Mouse (Mus musculus): ENCODE results near the gene Gpr183. TPM values are rescaled to one million over a fixed set of nuclear protein-coding genes. Genes with fewer than 3 reads are reported as not detected.

Gene Gpr183
- polyA plus RNA-seq, 1 experiment: not detected

DNA sequence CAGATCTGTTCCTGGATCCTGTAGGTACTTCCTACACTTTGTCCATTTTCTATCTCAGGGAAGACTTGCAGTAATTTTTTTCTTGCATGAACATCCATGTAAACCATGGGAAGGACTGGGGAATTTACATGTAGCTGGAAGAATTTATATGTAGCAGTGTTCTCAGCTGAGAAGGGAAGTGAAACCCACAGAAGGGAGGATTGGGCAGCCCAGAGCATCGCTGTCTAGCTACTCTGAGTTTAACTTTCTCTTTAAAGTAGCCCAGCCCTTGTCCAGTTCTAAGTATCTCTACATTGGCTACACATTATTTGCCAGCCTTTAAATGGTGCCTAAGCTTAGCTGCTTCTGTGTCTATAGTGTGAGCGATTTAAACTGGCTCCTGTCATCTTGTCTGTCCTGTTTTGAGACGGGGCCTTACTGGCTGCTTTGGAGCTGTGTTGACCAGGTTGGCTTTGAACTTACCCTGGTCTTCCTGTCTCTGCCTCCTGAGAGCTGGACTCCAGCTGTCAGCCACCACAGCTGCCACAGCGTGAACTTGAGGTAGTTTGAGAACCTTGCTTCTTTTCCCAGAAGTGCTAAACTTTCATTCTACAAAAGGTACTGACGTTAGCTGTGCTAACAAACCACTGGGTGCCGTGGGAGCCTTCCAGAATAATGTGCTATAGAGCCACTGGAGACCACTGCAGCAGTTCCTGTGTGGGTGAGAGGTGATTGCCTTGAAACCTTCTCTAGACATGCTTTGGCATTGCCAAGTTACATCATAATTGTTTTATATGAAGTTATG, 48.5 kb downstream of the Gpr183 start:
- Histone ChIP-seq H3K27me3 (ENCODE audit: control insufficient read depth, insufficient read depth, low read length, poor library complexity, severe bottlenecking) (no peaks in the 10 kb centered on the region), H3K9ac (ENCODE audit: low read depth, poor library complexity, severe bottlenecking) (no peak overlapping the region), H3K9me3 (replicated peaks; ENCODE audit: control insufficient read depth, insufficient read depth, low read length, poor library complexity, severe bottlenecking) (no peaks in the 10 kb centered on the region), H3K27ac (ENCODE audit: insufficient read depth, low read length) (no peak overlapping the region), H3K4me1 (ENCODE audit: control insufficient read depth, insufficient read depth, low read length) (no peaks in the 10 kb centered on the region), H3K36me3 (ENCODE audit: control insufficient read depth, insufficient read depth, low read length, poor library complexity, severe bottlenecking) (no peaks in the 10 kb centered on the region), H3K4me3 (ENCODE audit: low read depth, low read length) (no peak overlapping the region)
- TF ChIP-seq EP300 (IDR thresholded peaks at IDR 0.05; ENCODE audit: insufficient read depth, low read depth, low read length): no peak
- TF ChIP-seq CTCF (IDR thresholded peaks at IDR 0.05; ENCODE audit: low read depth, low read length): no peak
- TF ChIP-seq POLR2A (IDR thresholded peaks at IDR 0.05; ENCODE audit: insufficient read depth, low read length): no peak

DNA sequence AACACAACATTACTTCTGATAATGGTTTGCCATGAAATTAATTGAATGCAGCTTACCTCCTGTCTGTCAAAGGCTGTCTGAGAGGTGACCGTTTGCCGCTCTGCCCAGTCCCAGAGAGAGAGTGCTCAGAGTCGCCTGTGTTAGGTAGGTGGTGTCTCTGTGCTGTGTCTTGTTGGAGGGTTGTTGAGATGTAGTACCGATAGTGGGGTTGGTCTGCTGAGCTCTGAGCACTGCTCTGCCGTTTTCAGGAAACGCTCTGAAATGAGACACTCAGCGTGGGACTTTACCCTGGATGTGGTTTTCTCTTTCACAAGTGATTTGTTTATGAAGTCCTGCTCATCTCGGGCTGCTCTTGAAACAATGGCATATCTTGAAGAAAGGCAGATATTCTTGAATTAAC, 49.4 kb downstream of the Gpr183 start, which contains the start of gene Gpr18:
Gene Gpr18 (minus strand): TSS at position 161 of the 400 bp plus-strand sequence.
- H3K9ac ChIP-seq (ENCODE audit: low read depth, poor library complexity, severe bottlenecking): no peak within 1 kb of the TSS
- no peak within 1 kb of the TSS for H3K4me3 ChIP-seq (ENCODE audit: low read depth, low read length)
- TF ChIP-seq EP300 (IDR thresholded peaks at IDR 0.05; ENCODE audit: insufficient read depth, low read depth, low read length): no peak
- no peak for TF ChIP-seq CTCF (IDR thresholded peaks at IDR 0.05; ENCODE audit: low read depth, low read length)
- TF ChIP-seq POLR2A (IDR thresholded peaks at IDR 0.05; ENCODE audit: insufficient read depth, low read length): no peak
- H3K36me3 ChIP-seq (ENCODE audit: control insufficient read depth, insufficient read depth, low read length, poor library complexity, severe bottlenecking): no peaks in the 10 kb centered on the region
- no peak within 1 kb of the TSS for H3K27ac ChIP-seq (ENCODE audit: insufficient read depth, low read length)
- H3K4me1 ChIP-seq (ENCODE audit: control insufficient read depth, insufficient read depth, low read length): no peaks in the 10 kb centered on the region
- no peaks in the 10 kb centered on the region for H3K27me3 ChIP-seq (ENCODE audit: control insufficient read depth, insufficient read depth, low read length, poor library complexity, severe bottlenecking)
- no peaks in the 10 kb centered on the region for H3K9me3 ChIP-seq (replicated peaks; ENCODE audit: control insufficient read depth, insufficient read depth, low read length, poor library complexity, severe bottlenecking)

DNA sequence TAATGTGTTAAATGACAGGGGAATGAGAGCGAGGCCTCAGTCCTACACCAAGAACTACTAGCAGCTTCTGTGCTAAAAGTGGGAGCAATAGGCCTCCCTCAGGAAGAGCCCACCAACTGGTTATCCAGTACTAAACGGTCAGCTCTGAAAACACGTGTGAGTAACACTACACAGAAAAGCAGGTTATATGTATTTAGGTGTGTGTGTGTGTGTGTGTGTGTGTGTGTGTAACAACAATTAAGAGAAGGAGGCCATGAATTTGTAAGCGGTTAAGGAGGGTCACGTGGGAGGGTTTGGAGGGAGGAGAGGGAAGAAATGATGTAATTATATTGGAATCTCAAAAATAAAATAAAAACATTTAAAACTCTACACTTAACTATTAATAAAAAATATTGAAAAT, 49.9 kb downstream of the Gpr183 start:
- Histone ChIP-seq H3K9ac (ENCODE audit: low read depth, poor library complexity, severe bottlenecking) (no peak overlapping the region), H3K27ac (ENCODE audit: insufficient read depth, low read length) (no peak overlapping the region), H3K4me1 (ENCODE audit: control insufficient read depth, insufficient read depth, low read length) (no peaks in the 10 kb centered on the region), H3K4me3 (ENCODE audit: low read depth, low read length) (no peak overlapping the region), H3K9me3 (replicated peaks; ENCODE audit: control insufficient read depth, insufficient read depth, low read length, poor library complexity, severe bottlenecking) (no peaks in the 10 kb centered on the region), H3K27me3 (ENCODE audit: control insufficient read depth, insufficient read depth, low read length, poor library complexity, severe bottlenecking) (no peaks in the 10 kb centered on the region), H3K36me3 (ENCODE audit: control insufficient read depth, insufficient read depth, low read length, poor library complexity, severe bottlenecking) (no peaks in the 10 kb centered on the region)
- no peak for TF ChIP-seq EP300 (IDR thresholded peaks at IDR 0.05; ENCODE audit: insufficient read depth, low read depth, low read length)
- no peak for TF ChIP-seq POLR2A (IDR thresholded peaks at IDR 0.05; ENCODE audit: insufficient read depth, low read length)
- TF ChIP-seq CTCF (IDR thresholded peaks at IDR 0.05; ENCODE audit: low read depth, low read length): no peak

DNA sequence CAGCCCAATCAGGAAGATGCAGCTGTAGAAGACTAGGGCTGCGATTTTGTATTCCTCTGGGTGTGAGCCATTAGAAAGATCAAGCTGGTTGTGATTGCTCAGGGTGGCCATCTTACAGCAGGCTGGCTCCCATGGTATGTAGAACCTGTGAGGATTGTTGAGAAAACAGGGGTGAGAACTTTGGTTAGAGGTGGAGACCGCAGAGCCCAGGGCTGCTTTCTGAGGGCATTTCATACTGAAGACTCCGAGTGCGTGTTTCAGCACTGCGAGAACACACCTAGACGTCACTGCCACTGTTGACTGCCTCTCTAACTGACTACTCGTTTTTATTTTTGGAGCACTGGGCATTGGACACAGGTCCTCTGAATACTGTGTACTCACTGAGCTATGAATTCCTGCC, 52.5 kb downstream of the Gpr183 start:
- no peaks in the 10 kb centered on the region for H3K9me3 ChIP-seq (replicated peaks; ENCODE audit: control insufficient read depth, insufficient read depth, low read length, poor library complexity, severe bottlenecking)
- TF ChIP-seq CTCF (IDR thresholded peaks at IDR 0.05; ENCODE audit: low read depth, low read length) (no peak), POLR2A (IDR thresholded peaks at IDR 0.05; ENCODE audit: insufficient read depth, low read length) (no peak), EP300 (IDR thresholded peaks at IDR 0.05; ENCODE audit: insufficient read depth, low read depth, low read length) (no peak)
- H3K4me3 ChIP-seq (ENCODE audit: low read depth, low read length): no peak overlapping the region
- H3K27ac ChIP-seq (ENCODE audit: insufficient read depth, low read length): no peak overlapping the region
- no peaks in the 10 kb centered on the region for H3K27me3 ChIP-seq (ENCODE audit: control insufficient read depth, insufficient read depth, low read length, poor library complexity, severe bottlenecking)
- no peaks in the 10 kb centered on the region for H3K4me1 ChIP-seq (ENCODE audit: control insufficient read depth, insufficient read depth, low read length)
- H3K9ac ChIP-seq (ENCODE audit: low read depth, poor library complexity, severe bottlenecking): no peak overlapping the region
- H3K36me3 ChIP-seq (ENCODE audit: control insufficient read depth, insufficient read depth, low read length, poor library complexity, severe bottlenecking): peaks cover 10% of the 10 kb centered on the region

DNA sequence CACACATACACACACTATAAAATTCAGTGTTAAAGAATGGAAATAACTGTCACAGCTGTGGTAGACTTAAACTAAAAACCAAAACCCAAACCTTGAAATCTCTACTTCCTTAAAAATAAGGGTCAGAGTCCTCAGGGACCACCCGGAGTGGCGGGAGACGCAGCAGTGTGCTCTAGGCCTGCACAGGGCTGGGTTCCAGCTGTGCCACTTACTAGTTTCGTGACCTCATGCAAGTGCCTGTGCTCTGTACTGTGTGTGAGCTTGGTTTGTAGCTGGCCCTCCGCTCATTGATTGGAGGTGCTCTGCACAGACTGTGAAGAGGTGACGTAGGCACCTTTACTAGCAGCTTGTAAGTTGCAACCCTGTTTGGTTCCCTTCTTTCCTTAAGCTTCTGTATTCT, 55.1 kb downstream of the Gpr183 start:
- no peak overlapping the region for H3K27ac ChIP-seq (ENCODE audit: insufficient read depth, low read length)
- H3K4me1 ChIP-seq (ENCODE audit: control insufficient read depth, insufficient read depth, low read length): no peaks in the 10 kb centered on the region
- no peaks in the 10 kb centered on the region for H3K27me3 ChIP-seq (ENCODE audit: control insufficient read depth, insufficient read depth, low read length, poor library complexity, severe bottlenecking)
- TF ChIP-seq CTCF (IDR thresholded peaks at IDR 0.05; ENCODE audit: low read depth, low read length): no peak
- TF ChIP-seq EP300 (IDR thresholded peaks at IDR 0.05; ENCODE audit: insufficient read depth, low read depth, low read length): no peak
- TF ChIP-seq POLR2A (IDR thresholded peaks at IDR 0.05; ENCODE audit: insufficient read depth, low read length): no peak
- peaks cover 14% of the 10 kb centered on the region for H3K36me3 ChIP-seq (ENCODE audit: control insufficient read depth, insufficient read depth, low read length, poor library complexity, severe bottlenecking)
- H3K4me3 ChIP-seq (ENCODE audit: low read depth, low read length): no peak overlapping the region
- H3K9me3 ChIP-seq (replicated peaks; ENCODE audit: control insufficient read depth, insufficient read depth, low read length, poor library complexity, severe bottlenecking): no peaks in the 10 kb centered on the region
- no peak overlapping the region for H3K9ac ChIP-seq (ENCODE audit: low read depth, poor library complexity, severe bottlenecking)

DNA sequence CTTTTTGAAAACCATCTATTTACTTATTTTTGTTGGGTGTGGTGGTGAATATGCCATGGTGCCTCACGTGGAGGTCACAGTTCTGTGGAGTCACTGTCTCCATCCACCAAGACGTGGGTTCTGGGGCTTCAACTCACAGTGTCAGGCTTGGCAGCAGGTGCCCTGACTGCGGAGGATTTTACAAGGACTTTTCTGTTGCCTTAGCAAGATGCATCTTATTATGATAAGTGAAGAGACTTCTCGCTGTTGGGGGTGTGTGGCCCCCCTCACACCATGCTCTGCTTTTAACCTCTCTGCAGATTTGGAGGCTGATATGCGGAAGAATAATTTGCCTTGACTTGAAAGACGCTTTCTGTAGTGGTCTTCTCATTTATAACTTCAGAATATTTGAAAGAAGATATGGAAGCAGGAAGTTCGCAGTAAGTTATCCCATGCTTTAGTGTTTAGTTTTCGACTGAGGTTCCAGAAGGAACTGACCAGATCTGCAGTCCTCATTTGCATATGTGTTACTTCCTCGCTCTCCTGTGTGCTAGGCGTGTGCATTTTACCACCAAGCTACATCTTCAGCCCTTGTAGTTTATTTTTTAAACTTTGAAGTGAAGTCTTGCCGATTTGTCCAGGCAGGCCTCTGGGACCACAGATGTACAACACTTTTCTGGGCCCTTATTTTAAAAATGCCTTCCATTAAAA, 57.9 kb downstream of the Gpr183 start:
- Histone ChIP-seq H3K4me1 (ENCODE audit: control insufficient read depth, insufficient read depth, low read length) (no peaks in the 10 kb centered on the region), H3K9me3 (replicated peaks; ENCODE audit: control insufficient read depth, insufficient read depth, low read length, poor library complexity, severe bottlenecking) (no peaks in the 10 kb centered on the region), H3K27me3 (ENCODE audit: control insufficient read depth, insufficient read depth, low read length, poor library complexity, severe bottlenecking) (no peaks in the 10 kb centered on the region), H3K4me3 (ENCODE audit: low read depth, low read length) (no peak overlapping the region), H3K27ac (ENCODE audit: insufficient read depth, low read length) (no peak overlapping the region), H3K36me3 (ENCODE audit: control insufficient read depth, insufficient read depth, low read length, poor library complexity, severe bottlenecking) (peaks cover 14% of the 10 kb centered on the region), H3K9ac (ENCODE audit: low read depth, poor library complexity, severe bottlenecking) (no peak overlapping the region)
- no peak for TF ChIP-seq POLR2A (IDR thresholded peaks at IDR 0.05; ENCODE audit: insufficient read depth, low read length)
- no peak for TF ChIP-seq CTCF (IDR thresholded peaks at IDR 0.05; ENCODE audit: low read depth, low read length)
- TF ChIP-seq EP300 (IDR thresholded peaks at IDR 0.05; ENCODE audit: insufficient read depth, low read depth, low read length): no peak
